Mouse (Mus musculus): Measurements from ENCODE around the gene Fzd4.

GRCm38 (mm10) chr7:89431185-89431584 lies 27.0 kb downstream of the Fzd4 start:
- TF ChIP-seq CTCF (IDR thresholded peaks at IDR 0.05; ENCODE audit: low read depth) (no peak), EP300 (optimal IDR thresholded peaks at IDR 0.05) (no peak)

Data from stomach, postnatal 0 days (tissue).